Mouse (Mus musculus) midbrain, postnatal 0 days (tissue): ENCODE data around the gene Lrch3. TPM values are rescaled to one million over a fixed set of nuclear protein-coding genes. Genes with fewer than 3 reads are reported as not detected.
A peak's percentile ranks its signal among the peaks of the same experiment; 100 is the strongest.

Experiments used
- ATAC-seq: fragments of 200-750 bp; cut with Nextera tagmentation; 2 replicates; pipeline ENCODE4 v1.8.0; 2017; ENCODE audit warnings: moderate number of reproducible peaks, mild to moderate bottlenecking, moderate TSS enrichment, moderate library complexity; ENCODE audit not compliant: low FRiP score
- DNase-seq: peaks from one replicate; pipeline ENCODE4 v3.0.0-alpha.2; 2015; ENCODE audit warnings: low spot score
- H3K27ac ChIP-seq: fragments of 300-500 bp; sonication (generic); 2 replicates; pipeline ENCODE4 v1.5.1; 2014; ENCODE audit warnings: low read depth, mild to moderate bottlenecking, low read length, mixed read lengths
- H3K27me3 ChIP-seq: fragments of 300-500 bp; sonication (generic); 2 replicates; pipeline ENCODE4 v1.6.1; 2014; ENCODE audit warnings: low read length, control low read depth, mixed read lengths; ENCODE audit not compliant: insufficient read depth
- H3K36me3 ChIP-seq: fragments of 300-500 bp; sonication (generic); 2 replicates; pipeline ENCODE4 v1.6.1; 2014; ENCODE audit warnings: low read length, control low read depth, mixed read lengths; ENCODE audit not compliant: insufficient read depth
- H3K4me1 ChIP-seq: fragments of 300-500 bp; sonication (generic); 2 replicates; pipeline ENCODE4 v1.6.1; 2014; ENCODE audit warnings: mild to moderate bottlenecking, control low read depth, antibody characterized with exemption, low read length, mixed read lengths; ENCODE audit not compliant: insufficient read depth
- H3K4me2 ChIP-seq: fragments of 300-500 bp; sonication (generic); 2 replicates; pipeline ENCODE4 v1.6.1; 2014; ENCODE audit warnings: low read depth, mild to moderate bottlenecking, low read length, mixed read lengths; ENCODE audit not compliant: poor library complexity, severe bottlenecking
- H3K4me3 ChIP-seq: fragments of 300-500 bp; sonication (generic); 2 replicates; pipeline ENCODE4 v1.5.1; 2014; ENCODE audit warnings: low read depth, mild to moderate bottlenecking, low read length, moderate library complexity
- H3K9ac ChIP-seq: fragments of 300-500 bp; sonication (generic); replicated peaks from 2 replicates; pipeline ENCODE4 v1.6.1; 2014; ENCODE audit warnings: mild to moderate bottlenecking, low read length, moderate library complexity, mixed read lengths; ENCODE audit not compliant: poor library complexity, severe bottlenecking
- H3K9me3 ChIP-seq: fragments of 300-500 bp; sonication (generic); 2 replicates; pipeline ENCODE4 v1.6.1; 2016; ENCODE audit warnings: low read length, control low read depth
- CTCF ChIP-seq: IDR thresholded peaks from 2 replicates; pipeline ENCODE4 v1.5.1; 2016; ENCODE audit warnings: antibody characterized with exemption, mild to moderate bottlenecking
- WGBS: fragments of 180-500 bp; shearing (Covaris S2); extraction: QIAGEN DNeasy Blood & Tissue Kit; methylation state at CpG from one replicate; pipeline ENCODE4 v1.1.7; 2014; 5-methylcytosine and 5-hydroxymethylcytosine counted together
- polyA plus RNA-seq: library from polyadenylated mRNA; unstranded; fragments of >200 nt; fragmentation: Nextera tagmentation; extraction: Ambion mirVana; gene quantifications from 2 replicates; pipeline ENCODE4 v1.2.1, GENCODE M21; 2015
- total RNA-seq: library from RNA; depleted of rRNA; stranded (reverse); fragments of >200 nt; gene quantifications from 2 replicates; pipeline ENCODE4 v1.2.3, GENCODE M21; 2014

Gene Lrch3
- total and polyA plus RNA-seq, 2 experiments from 2014 or later, result 25.3 to 38.9 TPM

- no peaks in the 10 kb centered on the region for H3K4me1 ChIP-seq
- WGBS, result 75% methylated on average over 5 of the region's 5 CpGs
- no peak for ATAC-seq
- no peaks in the 10 kb centered on the region for H3K9me3 ChIP-seq
- no peak for DNase-seq
- H3K4me2 ChIP-seq, result no peak overlapping the region
- H3K36me3 ChIP-seq, result peaks cover 13% of the 10 kb centered on the region
- H3K27me3 ChIP-seq, result no peaks in the 10 kb centered on the region
- H3K9ac ChIP-seq, result no peak overlapping the region
- no peak overlapping the region for H3K27ac ChIP-seq
- no peak for TF ChIP-seq CTCF
- H3K4me3 ChIP-seq, result no peak overlapping the region
Observed at GRCm38 (mm10) chr16:32953806-32954205, 39.9 kb downstream of the Lrch3 start.

- Histone ChIP-seq H3K4me1 (no peaks in the 10 kb centered on the region), H3K27ac (no peak overlapping the region), H3K36me3 (peaks cover 15% of the 10 kb centered on the region), H3K9me3 (no peaks in the 10 kb centered on the region), H3K4me2 (no peak overlapping the region), H3K4me3 (no peak overlapping the region), H3K27me3 (no peaks in the 10 kb centered on the region), H3K9ac (no peak overlapping the region)
- ATAC-seq (no peak), DNase-seq (no peak)
- 67% methylated on average over 6 of the region's 6 CpGs for WGBS
- no peak for TF ChIP-seq CTCF
Observed at GRCm38 (mm10) chr16:32954304-32954703, 40.4 kb downstream of the Lrch3 start.

GRCm38 (mm10) chr16:32956889-32957288, 43.0 kb downstream of the Lrch3 start:
- Histone ChIP-seq H3K27me3 (no peaks in the 10 kb centered on the region), H3K4me1 (no peaks in the 10 kb centered on the region), H3K9ac (no peak overlapping the region), H3K9me3 (no peaks in the 10 kb centered on the region), H3K4me2 (no peak overlapping the region), H3K27ac (no peak overlapping the region), H3K36me3 (peaks cover 28% of the 10 kb centered on the region), H3K4me3 (no peak overlapping the region)
- DNase-seq (no peak), ATAC-seq (no peak)
- no peak for TF ChIP-seq CTCF
- WGBS, result 79% methylated on average over 5 of the region's 5 CpGs

- 81% methylated on average over 5 of the region's 5 CpGs for WGBS
- H3K27ac ChIP-seq, result no peak overlapping the region
- peaks cover 19% of the 10 kb centered on the region; the same call in 1 of the 2 replicates for H3K36me3 ChIP-seq
- H3K4me2 ChIP-seq, result no peak overlapping the region
- no peak for TF ChIP-seq CTCF
- no peak overlapping the region for H3K4me3 ChIP-seq
- H3K9me3 ChIP-seq, result no peaks in the 10 kb centered on the region
- no peaks in the 10 kb centered on the region for H3K4me1 ChIP-seq
- ATAC-seq, result no peak
- no peaks in the 10 kb centered on the region for H3K27me3 ChIP-seq
- no peak for DNase-seq
- H3K9ac ChIP-seq, result no peak overlapping the region
Observed at GRCm38 (mm10) chr16:32972535-32972934, 58.6 kb downstream of the Lrch3 start.

- no peak overlapping the region for H3K4me2 ChIP-seq
- DNase-seq (no peak), ATAC-seq (no peak)
- no peaks in the 10 kb centered on the region for H3K9me3 ChIP-seq
- H3K9ac ChIP-seq, result no peak overlapping the region
- no peak overlapping the region for H3K27ac ChIP-seq
- TF ChIP-seq CTCF, result no peak
- H3K4me1 ChIP-seq, result no peaks in the 10 kb centered on the region
- peaks cover 19% of the 10 kb centered on the region; the same call in 1 of the 2 replicates for H3K36me3 ChIP-seq
- no peak overlapping the region for H3K4me3 ChIP-seq
- WGBS, result 73% methylated on average over 2 of the region's 2 CpGs
- no peaks in the 10 kb centered on the region for H3K27me3 ChIP-seq
Observed at GRCm38 (mm10) chr16:32973047-32973446, 59.1 kb downstream of the Lrch3 start.

GRCm38 (mm10) chr16:32980227-32980626, 66.3 kb downstream of the Lrch3 start:
- Histone ChIP-seq H3K4me1 (no peaks in the 10 kb centered on the region), H3K9me3 (no peaks in the 10 kb centered on the region), H3K4me3 (no peak overlapping the region), H3K4me2 (no peak overlapping the region), H3K9ac (no peak overlapping the region), H3K36me3 (peaks cover 23% of the 10 kb centered on the region), H3K27ac (no peak overlapping the region), H3K27me3 (no peaks in the 10 kb centered on the region)
- ATAC-seq, result no peak
- 84% methylated on average over 1 of the region's 1 CpGs for WGBS
- DNase-seq, result peak; percentile 1
- TF ChIP-seq CTCF, result no peak
